Mouse (Mus musculus) Patski (cell line): ENCODE data around the gene Chid1. TPM values are rescaled to one million over a fixed set of nuclear protein-coding genes. Genes with fewer than 3 reads are reported as not detected.

ENCODE experiments used
- ATAC-seq: fragments of 100-300 bp; one replicate; pipeline ENCODE4 v1.8.0; 2021
- CTCF ChIA-PET: fragments of 350-600 bp; sonication (Branson Sonifier 250); formaldehyde crosslinking; loops from one replicate; lab custom pipeline; 2022; ENCODE audit warnings: inconsistent platforms; lab: Charles Lee
- POLR2A ChIA-PET: fragments of 350-600 bp; sonication (Branson Sonifier 250); formaldehyde crosslinking; loops from one replicate; lab custom pipeline; 2022; ENCODE audit warnings: antibody characterized with exemption, inconsistent platforms; lab: Charles Lee
- DNase-seq: peaks from one replicate; pipeline ENCODE4 v3.0.0-alpha.2; 2011; ENCODE audit warnings: low read depth, low spot score
- H3K27me3 ChIP-seq: fragments of 371-371 bp; one replicate; pipeline ENCODE4 v1.5.1; 2021
- CTCF ChIP-seq: fragments of 100-300 bp; IDR thresholded peaks from one replicate; pipeline ENCODE4 v1.5.1; 2021
- in situ Hi-C: fragments of 300-500 bp; cut with MboI; formaldehyde crosslinking; loops from 3 replicates; pipeline ENCODE4 v1.11.1; 2018; ENCODE audit warnings: low pct_unique_long_range_greater_than_20kb, mixed read lengths
- polyA plus RNA-seq: library from polyadenylated mRNA; unstranded; gene quantifications from one replicate; pipeline ENCODE4 v1.2.3, GENCODE M21; 2021

The Chid1 gene
- polyA plus RNA-seq, 1 experiment from 2014 or later: 41.6 TPM

GRCm38 (mm10) chr7:141475011-141475804 lies 64.4 kb downstream of the Chid1 start, which contains the start of the genes Polr2l and Tspan4:
Gene Polr2l (minus strand): TSS chr7:141475132.
Gene Tspan4 (plus strand): TSS chr7:141475240.
- in situ Hi-C loops: loop anchor here (5.0 kb wide), 1 partner anchor 102 kb away; no protein-coding TSS in a partner anchor
- no peak for DNase-seq
- no peaks in the 10 kb centered on the region for H3K27me3 ChIP-seq
- no peak for TF ChIP-seq CTCF
- peak; percentile 36 for ATAC-seq
- ChIA-PET POLR2A (interaction anchor here (1.4 to 7.0 kb wide), 4 partner anchors 6 to 61 kb away, joined by 3 to 64 read pairs (median 4); partner anchors contain the start of gene Cd151), CTCF (interaction anchor here (3.1 kb wide), 1 partner anchor 49 kb away, joined by 16 read pairs; no protein-coding TSS in a partner anchor)

GRCm38 (mm10) chr7:141474160-141474559 lies 65.5 kb downstream of the Chid1 start:
- POLR2A ChIA-PET: interaction anchor here (0.8 to 1.0 kb wide), 2 partner anchors 20 to 44 kb away, joined by 3 read pairs; no protein-coding TSS in a partner anchor
- no peak for ATAC-seq
- no peak for DNase-seq
- in situ Hi-C loops: loop anchor here (25.0 kb wide), 1 partner anchor 913 kb away; the partner anchor contains the start of genes Ctsd and Gm49369
- TF ChIP-seq CTCF: no peak
- no peaks in the 10 kb centered on the region for H3K27me3 ChIP-seq
- CTCF ChIA-PET: no interaction called here

DNA sequence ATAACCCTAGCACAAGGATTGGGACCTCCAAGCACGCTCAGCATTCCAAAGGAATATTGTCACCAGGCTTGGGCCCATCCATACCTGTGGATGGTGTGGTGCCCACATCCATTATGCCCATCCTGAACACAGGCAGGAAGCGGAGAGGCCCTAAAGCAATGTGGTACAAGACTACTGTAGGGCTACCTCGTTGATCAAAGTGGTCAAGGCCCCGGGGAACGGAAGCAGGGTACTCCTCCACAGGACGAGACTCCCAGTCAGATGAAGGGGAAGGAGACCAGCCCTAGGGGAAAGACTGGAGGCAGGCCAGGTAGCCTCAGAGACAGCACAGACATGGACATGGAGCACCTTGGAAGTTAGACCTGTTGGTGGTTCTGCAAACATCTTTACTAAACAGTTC lies 66.9 kb downstream of the Chid1 start:
- POLR2A ChIA-PET: interaction anchor here (1.4 kb wide), 1 partner anchor 21 kb away, joined by 3 read pairs; no protein-coding TSS in a partner anchor
- CTCF ChIA-PET: no interaction called here
- no peak for ATAC-seq
- no peak for TF ChIP-seq CTCF
- no peaks in the 10 kb centered on the region for H3K27me3 ChIP-seq
- DNase-seq: no peak
- in situ Hi-C loops: loop anchor here (25.0 kb wide), 1 partner anchor 915 kb away; the partner anchor contains the start of genes Ctsd and Gm49369

- CTCF ChIA-PET: no interaction called here
- TF ChIP-seq CTCF: no peak
- ATAC-seq (no peak), DNase-seq (no peak)
- POLR2A ChIA-PET: interaction anchor here (1.0 to 1.4 kb wide), 2 partner anchors 22 kb away, joined by 3 read pairs; no protein-coding TSS in a partner anchor
- H3K27me3 ChIP-seq: no peaks in the 10 kb centered on the region
- in situ Hi-C loops: loop anchor here (25.0 kb wide), 1 partner anchor 915 kb away; the partner anchor contains the start of genes Ctsd and Gm49369
Measured at GRCm38 (mm10) chr7:141472226-141472625, 67.4 kb downstream of the Chid1 start.

- in situ Hi-C loops: loop anchor here (25.0 kb wide), 1 partner anchor 916 kb away; the partner anchor contains the start of genes Ctsd and Gm49369
- no peaks in the 10 kb centered on the region for H3K27me3 ChIP-seq
- ChIA-PET CTCF (interaction anchor here (2.6 to 3.6 kb wide), 2 partner anchors 9 to 13 kb away, joined by 7 to 15 read pairs; no protein-coding TSS in a partner anchor), POLR2A (interaction anchor here (1.3 to 5.2 kb wide), 2 partner anchors 8 to 12 kb away, joined by 5 to 64 read pairs; no protein-coding TSS in a partner anchor)
- TF ChIP-seq CTCF: no peak
- no peak for DNase-seq
- no peak for ATAC-seq
Measured at GRCm38 (mm10) chr7:141471236-141471635, 68.4 kb downstream of the Chid1 start.

DNA sequence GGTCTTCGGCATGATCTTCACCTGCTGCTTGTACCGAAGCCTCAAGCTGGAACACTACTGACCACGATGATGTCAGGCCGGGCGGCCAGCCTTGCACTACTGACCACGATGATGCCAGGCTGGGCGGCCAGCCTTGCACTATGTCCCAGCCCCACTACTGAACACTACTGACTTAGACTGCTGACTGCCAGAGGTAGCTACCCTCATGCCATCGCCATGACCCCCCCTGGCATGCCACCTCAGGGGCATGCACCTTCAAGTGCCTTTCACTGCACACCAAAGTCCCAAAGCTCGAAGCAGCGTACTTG lies 69.1 kb downstream of the Chid1 start:
- TF ChIP-seq CTCF: no peak
- no peaks in the 10 kb centered on the region for H3K27me3 ChIP-seq
- DNase-seq (no peak), ATAC-seq (no peak)
- ChIA-PET CTCF (interaction anchor here (2.6 to 3.6 kb wide), 2 partner anchors 10 to 12 kb away, joined by 7 to 15 read pairs; no protein-coding TSS in a partner anchor), POLR2A (interaction anchor here (0.9 to 5.2 kb wide), 3 partner anchors 8 to 12 kb away, joined by 3 to 64 read pairs (median 5); no protein-coding TSS in a partner anchor)
- in situ Hi-C loops: loop anchor here (25.0 kb wide), 1 partner anchor 917 kb away; the partner anchor contains the start of genes Ctsd and Gm49369

- ChIA-PET CTCF (interaction anchor here (0.9 to 3.7 kb wide), 6 partner anchors 7 to 201 kb away, joined by 3 to 16 read pairs (median 9); no protein-coding TSS in a partner anchor), POLR2A (interaction anchor here (0.9 to 5.2 kb wide), 3 partner anchors 8 to 13 kb away, joined by 3 to 64 read pairs (median 47); partner anchors contain the start of gene Pnpla2)
- H3K27me3 ChIP-seq: no peaks in the 10 kb centered on the region
- in situ Hi-C loops: loop anchor here (25.0 kb wide), 1 partner anchor 917 kb away; the partner anchor contains the start of genes Ctsd and Gm49369
- TF ChIP-seq CTCF: no peak
- ATAC-seq (no peak), DNase-seq (no peak)
Measured at GRCm38 (mm10) chr7:141469901-141470636, 69.6 kb downstream of the Chid1 start.

GRCm38 (mm10) chr7:141469352-141469751 lies 70.3 kb downstream of the Chid1 start:
- CTCF ChIA-PET: interaction anchor here (0.7 to 3.7 kb wide), 10 partner anchors 8 to 201 kb away, joined by 3 to 16 read pairs (median 6); no protein-coding TSS in a partner anchor
- in situ Hi-C loops: loop anchor here (25.0 kb wide), 1 partner anchor 918 kb away; the partner anchor contains the start of genes Ctsd and Gm49369
- no peak for TF ChIP-seq CTCF
- POLR2A ChIA-PET: interaction anchor here (1.4 to 5.2 kb wide), 3 partner anchors 10 to 25 kb away, joined by 4 to 64 read pairs (median 47); partner anchors contain the start of gene Pnpla2
- no peak for ATAC-seq
- no peak for DNase-seq
- no peaks in the 10 kb centered on the region for H3K27me3 ChIP-seq

GRCm38 (mm10) chr7:141468522-141469211 lies 71.0 kb downstream of the Chid1 start:
- in situ Hi-C loops: loop anchor here (25.0 kb wide), 1 partner anchor 919 kb away; the partner anchor contains the start of genes Ctsd and Gm49369
- ATAC-seq (peak; percentile 61), DNase-seq (no peak)
- POLR2A ChIA-PET: interaction anchor here (0.7 to 5.2 kb wide), 9 partner anchors 10 to 252 kb away, joined by 3 to 64 read pairs (median 3); partner anchors contain the start of genes Pnpla2 and Rplp2
- no peak for TF ChIP-seq CTCF
- H3K27me3 ChIP-seq: no peaks in the 10 kb centered on the region
- CTCF ChIA-PET: interaction anchor here (0.7 to 3.7 kb wide), 9 partner anchors 9 to 202 kb away, joined by 3 to 16 read pairs (median 4); no protein-coding TSS in a partner anchor
